Mouse (Mus musculus) bone marrow, adult 2 months (tissue): ENCODE results near the gene Ddx21. TPM values are rescaled to one million over a fixed set of nuclear protein-coding genes. Genes with fewer than 3 reads are reported as not detected.

ENCODE experiments used
- H3K27ac ChIP-seq: fragments of 200-500 bp; 2 replicates; pipeline ENCODE4 v1.5.1; 2012; ENCODE audit warnings: low read depth, mild to moderate bottlenecking, control low read depth, inconsistent platforms, low read length; ENCODE audit not compliant: control insufficient read depth, poor library complexity, insufficient read depth
- H3K4me1 ChIP-seq: fragments of 200-500 bp; 2 replicates; pipeline ENCODE4 v1.6.1; 2011; ENCODE audit warnings: low read length; ENCODE audit not compliant: control insufficient read depth, insufficient read depth
- H3K4me3 ChIP-seq: fragments of 200-500 bp; replicated peaks from 2 replicates; pipeline ENCODE3; 2011; ENCODE audit warnings: mild to moderate bottlenecking, low read depth, low read length, control low read depth; ENCODE audit not compliant: control insufficient read depth
- CTCF ChIP-seq: fragments of 200-500 bp; IDR thresholded peaks from 2 replicates; pipeline ENCODE4 v1.5.1; 2011; ENCODE audit warnings: low read length, control low read depth; ENCODE audit not compliant: control insufficient read depth, insufficient read depth
- POLR2A ChIP-seq: fragments of 200-500 bp; IDR thresholded peaks from 2 replicates; pipeline ENCODE4 v1.6.1; 2011; ENCODE audit warnings: low read depth, mild to moderate bottlenecking, control low read depth, low read length, borderline replicate concordance; ENCODE audit not compliant: control insufficient read depth
- WGBS: fragments of 180-500 bp; shearing (Covaris S2); methylation state at CpG from one replicate; pipeline ENCODE4 v1.1.7; 2018; 5-methylcytosine and 5-hydroxymethylcytosine counted together
- polyA plus RNA-seq: library from polyadenylated mRNA; stranded (reverse); fragments of >200 nt; gene quantifications from 2 replicates; pipeline ENCODE4 v1.2.4, GENCODE M21; 2011; ENCODE audit warnings: low replicate concordance; ENCODE audit not compliant: missing spikeins, insufficient read depth, insufficient read length

Ddx21 gene
- polyA plus RNA-seq, 1 experiment = 36.6 TPM

DNA sequence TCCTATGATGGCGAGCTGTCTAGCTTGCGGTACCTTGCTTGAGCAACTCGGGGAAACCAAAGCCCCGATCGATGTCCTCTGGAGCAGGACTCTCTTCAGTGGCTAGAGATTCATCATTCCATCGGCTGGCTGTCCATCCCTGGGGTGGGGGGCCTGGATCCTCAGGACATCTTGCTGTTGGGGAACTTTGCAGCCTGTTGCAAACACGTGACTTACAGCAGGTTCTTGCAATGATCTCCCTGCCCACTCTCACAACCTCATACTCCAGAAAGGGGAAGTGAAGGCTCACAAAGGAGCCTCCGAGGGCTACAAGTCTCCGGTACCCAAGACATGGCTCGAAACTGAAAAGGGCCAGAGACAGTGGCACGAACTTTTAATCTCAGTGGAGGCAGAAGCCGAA lies 60.6 kb downstream of the Ddx21 start:
- 24% methylated on average over 12 of the region's 12 CpGs for WGBS

GRCm38 (mm10) chr10:62540800-62541199 lies 61.3 kb downstream of the Ddx21 start:
- TF ChIP-seq POLR2A (no peak), CTCF (no peak)
- 44% methylated on average over 3 of the region's 3 CpGs for WGBS
- no peak overlapping the region for H3K27ac ChIP-seq
- H3K4me3 ChIP-seq = no peak overlapping the region
- H3K4me1 ChIP-seq = peaks cover 4% of the 10 kb centered on the region

More for the DNA sequence above, 60.6 kb downstream of the Ddx21 start:
- Histone ChIP-seq H3K27ac (peak overlapping the region; percentile 55), H3K4me3 (peak overlapping the region; percentile 34), H3K4me1 (peaks cover 4% of the 10 kb centered on the region)
- TF ChIP-seq POLR2A (no peak), CTCF (no peak)

- peaks cover 2% of the 10 kb centered on the region for H3K4me1 ChIP-seq
- TF ChIP-seq CTCF (no peak), POLR2A (no peak)
- WGBS = 64% methylated on average over 7 of the region's 7 CpGs
- no peak overlapping the region for H3K27ac ChIP-seq
- H3K4me3 ChIP-seq = no peak overlapping the region
Observed at GRCm38 (mm10) chr10:62534509-62534908, 67.6 kb downstream of the Ddx21 start.

DNA sequence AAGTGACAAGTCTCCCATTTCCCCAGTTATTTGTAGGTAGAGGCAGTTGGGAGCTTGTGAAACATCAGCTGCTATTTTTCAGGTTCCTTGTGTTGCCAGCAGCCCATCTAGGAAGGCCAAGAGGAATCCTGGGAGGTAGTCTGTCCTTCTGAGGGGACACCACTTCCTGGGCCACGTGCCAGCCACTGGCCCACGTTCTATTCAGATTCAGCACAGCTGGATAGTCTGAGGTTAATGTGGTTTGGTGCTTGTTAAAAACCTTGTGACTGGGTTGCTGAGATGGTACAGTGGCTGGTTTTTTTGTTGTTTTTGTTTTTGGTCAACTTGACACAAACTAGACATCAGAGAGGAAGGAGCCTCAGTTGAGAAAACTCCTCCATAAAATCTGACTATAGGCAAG lies 69.2 kb downstream of the Ddx21 start:
- WGBS = 3% methylated on average over 2 of the region's 2 CpGs
- Histone ChIP-seq H3K27ac (no peak overlapping the region), H3K4me1 (peaks cover 2% of the 10 kb centered on the region), H3K4me3 (no peak overlapping the region)
- TF ChIP-seq POLR2A (no peak), CTCF (no peak)

Other genes starting within 250 kb of the Ddx21 start
- 55.8 and 93.6 TPM in 2 replicates for gene Hk1, start 222.4 kb downstream of the Ddx21 start, polyA plus RNA-seq
- gene Hkdc1, start 179.8 kb downstream of the Ddx21 start, polyA plus RNA-seq = not detected in 2 replicates
- not detected in 2 replicates for gene 4930507D05Rik, start 152.8 kb downstream of the Ddx21 start, polyA plus RNA-seq
- gene Supv3l1, start 152.5 kb downstream of the Ddx21 start, polyA plus RNA-seq = 19.5 and 28.8 TPM in 2 replicates
- gene Vps26a, start 115.5 kb downstream of the Ddx21 start, polyA plus RNA-seq = 13.6 and 26.5 TPM in 2 replicates
- 68.7 and 72.9 TPM in 2 replicates for gene Srgn, start 74.8 kb downstream of the Ddx21 start, polyA plus RNA-seq
- gene Kif1bp, start 23.8 kb downstream of the Ddx21 start, polyA plus RNA-seq = 6.1 TPM in 2 replicates
- 29.3 and 48.0 TPM in 2 replicates for gene Ddx50, start 48.9 kb upstream of the Ddx21 start, polyA plus RNA-seq
- gene Stox1, start 123.8 kb upstream of the Ddx21 start, polyA plus RNA-seq = 0.57 TPM in 1 of 2 replicates, not detected in the other
- gene Ccar1, start 190.0 kb upstream of the Ddx21 start, polyA plus RNA-seq = 59.8 and 89.0 TPM in 2 replicates